Mouse (Mus musculus): ENCODE measurements around the gene Cdkn2d.

- TF ChIP-seq CTCF (conservative IDR thresholded peaks at IDR 0.05; ENCODE audit: insufficient read depth, insufficient read length, low read depth, low read length) (no peak), POLR2A (IDR thresholded peaks at IDR 0.05; ENCODE audit: low read depth, low read length) (no peak)
These were observed 46.1 kb downstream of the Cdkn2d start for GRCm38 (mm10) chr9:21245113-21245487.

All from kidney, adult 2 months (tissue).